Mouse (Mus musculus) bone marrow macrophage, adult 2 months (primary cell): ENCODE measurements around the gene Tfb1m. TPM values are rescaled to one million over a fixed set of nuclear protein-coding genes. Genes with fewer than 3 reads are reported as not detected.

ENCODE experiments used
- H3K27ac ChIP-seq: 2 replicates; pipeline ENCODE4 v1.5.1; 2012; ENCODE audit warnings: low read depth, low read length; ENCODE audit not compliant: insufficient read depth
- H3K4me1 ChIP-seq: 2 replicates; pipeline ENCODE4 v1.6.1; 2012; ENCODE audit warnings: low read length; ENCODE audit not compliant: control insufficient read depth, insufficient read depth
- H3K4me3 ChIP-seq: 2 replicates; pipeline ENCODE4 v1.5.1; 2012; ENCODE audit warnings: mild to moderate bottlenecking, low read length, moderate library complexity; ENCODE audit not compliant: insufficient read depth
- CTCF ChIP-seq: IDR thresholded peaks from 2 replicates; pipeline ENCODE4 v1.5.1; 2012; ENCODE audit warnings: low read depth, mild to moderate bottlenecking, low read length, moderate library complexity
- POLR2A ChIP-seq: IDR thresholded peaks from 2 replicates; pipeline ENCODE4 v1.6.1; 2012; ENCODE audit warnings: mild to moderate bottlenecking, low read depth, low read length, borderline replicate concordance
- polyA plus RNA-seq: library from polyadenylated mRNA; stranded (reverse); fragments of >200 nt; gene quantifications from 2 replicates; pipeline ENCODE4 v1.2.4, GENCODE M21; 2012; ENCODE audit not compliant: missing spikeins, insufficient read depth, insufficient read length

Tfb1m gene
- polyA plus RNA-seq, 1 experiment = 7.7 TPM

- no peak overlapping the region for H3K4me3 ChIP-seq
- no peak for TF ChIP-seq CTCF
- no peak for TF ChIP-seq POLR2A
- H3K27ac ChIP-seq = no peak overlapping the region
- H3K4me1 ChIP-seq = no peaks in the 10 kb centered on the region
Observed at GRCm38 (mm10) chr17:3547725-3548124, 9.9 kb downstream of the Tfb1m start.

- no peak for TF ChIP-seq POLR2A
- no peak for TF ChIP-seq CTCF
- no peak overlapping the region for H3K27ac ChIP-seq
- H3K4me1 ChIP-seq = no peaks in the 10 kb centered on the region
- no peak overlapping the region for H3K4me3 ChIP-seq
Observed at GRCm38 (mm10) chr17:3541033-3541432, 16.5 kb downstream of the Tfb1m start.

DNA sequence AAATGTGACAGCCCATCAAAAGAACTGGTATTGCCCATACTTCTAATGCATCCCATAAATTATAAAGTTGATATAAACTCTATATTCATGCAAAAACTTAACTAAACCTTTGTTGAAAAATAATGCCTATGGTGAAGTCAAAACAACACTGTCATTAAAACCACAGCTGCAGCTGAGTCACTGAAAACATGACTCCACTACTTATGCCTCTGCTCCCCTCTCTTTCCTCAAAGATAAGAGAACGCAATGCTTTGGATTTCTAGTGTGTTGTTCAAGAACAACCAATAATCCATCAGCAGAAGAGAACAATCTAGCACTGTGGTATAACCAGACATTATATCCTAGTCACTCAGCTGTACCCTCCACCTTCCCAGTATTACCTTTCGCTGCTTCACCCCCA, 17.3 kb downstream of the Tfb1m start:
- Histone ChIP-seq H3K4me3 (no peak overlapping the region), H3K27ac (no peak overlapping the region)
- no peak for TF ChIP-seq POLR2A
- TF ChIP-seq CTCF = no peak

GRCm38 (mm10) chr17:3533425-3533824, 24.2 kb downstream of the Tfb1m start:
- Histone ChIP-seq H3K4me1 (no peaks in the 10 kb centered on the region; the same call in 1 of the 2 replicates), H3K4me3 (no peak overlapping the region), H3K27ac (no peak overlapping the region)
- TF ChIP-seq CTCF (no peak), POLR2A (no peak)

More for the DNA sequence above, 17.3 kb downstream of the Tfb1m start:
- H3K4me1 ChIP-seq = no peaks in the 10 kb centered on the region

DNA sequence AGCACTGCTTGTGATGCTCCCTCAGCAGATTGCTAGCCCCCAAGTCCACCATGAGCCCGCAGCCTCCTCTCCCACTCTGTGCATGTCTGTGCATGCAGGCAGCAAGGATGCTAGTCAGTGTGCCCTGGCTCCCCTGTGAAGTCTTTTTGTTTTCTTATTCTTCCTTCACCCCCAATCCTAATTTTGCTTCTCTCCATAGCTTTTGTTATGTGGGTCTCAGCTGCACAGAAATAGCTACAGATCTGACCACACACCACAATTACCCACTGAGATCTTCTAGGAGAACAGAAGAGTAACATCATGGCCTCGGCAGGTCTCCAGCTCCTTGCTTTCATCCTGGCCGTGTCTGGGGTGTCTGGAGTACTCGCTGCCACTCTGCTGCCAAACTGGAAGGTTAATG, 25.3 kb downstream of the Tfb1m start, which contains the start of gene Cldn20:
Cldn20 (plus strand) TSS at position 301 of the 400 bp plus-strand sequence.
- no peak within 1 kb of the TSS for H3K27ac ChIP-seq
- TF ChIP-seq CTCF (no peak), POLR2A (no peak)

GRCm38 (mm10) chr17:3531641-3532040, 25.9 kb downstream of the Tfb1m start:
- Histone ChIP-seq H3K4me1 (no peaks in the 10 kb centered on the region; the same call in 1 of the 2 replicates), H3K27ac (no peak overlapping the region), H3K4me3 (no peak overlapping the region)
- TF ChIP-seq CTCF (no peak), POLR2A (no peak)

More for the DNA sequence above, 25.3 kb downstream of the Tfb1m start, which contains the start of gene Cldn20:
- no peaks in the 10 kb centered on the region; the same call in 1 of the 2 replicates for H3K4me1 ChIP-seq
- H3K4me3 ChIP-seq = no peak within 1 kb of the TSS

GRCm38 (mm10) chr17:3530549-3530948, 27.0 kb downstream of the Tfb1m start:
- Histone ChIP-seq H3K27ac (no peak overlapping the region), H3K4me3 (no peak overlapping the region)
- no peak for TF ChIP-seq POLR2A
- TF ChIP-seq CTCF = no peak

DNA sequence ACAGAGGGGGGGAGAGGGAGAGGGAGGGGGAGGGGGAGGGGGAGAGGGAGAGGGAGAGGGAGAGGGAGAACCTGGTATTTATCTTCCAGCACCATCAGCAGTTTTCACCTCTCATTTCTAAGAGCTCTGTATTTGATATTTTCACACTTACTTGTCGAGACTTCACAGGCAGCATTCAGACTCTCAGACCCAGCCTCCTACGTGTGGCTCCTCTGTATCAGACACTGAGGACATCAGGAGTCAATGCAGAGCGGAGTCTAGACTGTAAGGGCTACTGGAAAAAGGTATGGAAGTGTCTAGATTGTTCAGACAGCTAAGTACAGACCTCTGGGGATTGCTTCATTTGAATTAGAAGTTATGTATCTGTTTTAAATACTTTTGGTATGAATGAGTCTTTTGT, 28.1 kb downstream of the Tfb1m start:
- TF ChIP-seq CTCF (no peak), POLR2A (no peak)
- H3K4me1 ChIP-seq = peaks cover 5% of the 10 kb centered on the region
- no peak overlapping the region for H3K4me3 ChIP-seq
- H3K27ac ChIP-seq = no peak overlapping the region

More at GRCm38 (mm10) chr17:3530549-3530948, 27.0 kb downstream of the Tfb1m start:
- H3K4me1 ChIP-seq = peaks cover 5% of the 10 kb centered on the region

- H3K27ac ChIP-seq = no peak overlapping the region
- H3K4me1 ChIP-seq = peaks cover 5% of the 10 kb centered on the region
- H3K4me3 ChIP-seq = no peak overlapping the region
- TF ChIP-seq POLR2A (no peak), CTCF (no peak)
Observed at GRCm38 (mm10) chr17:3527841-3528471, 29.6 kb downstream of the Tfb1m start.

GRCm38 (mm10) chr17:3520344-3520743, 37.2 kb downstream of the Tfb1m start:
- H3K27ac ChIP-seq = no peak overlapping the region
- no peak for TF ChIP-seq CTCF
- TF ChIP-seq POLR2A = no peak
- no peaks in the 10 kb centered on the region for H3K4me1 ChIP-seq
- no peak overlapping the region for H3K4me3 ChIP-seq
